Comparison of ENCODE assay signal across 25 mouse cellular contexts in the genomic region with DNA sequence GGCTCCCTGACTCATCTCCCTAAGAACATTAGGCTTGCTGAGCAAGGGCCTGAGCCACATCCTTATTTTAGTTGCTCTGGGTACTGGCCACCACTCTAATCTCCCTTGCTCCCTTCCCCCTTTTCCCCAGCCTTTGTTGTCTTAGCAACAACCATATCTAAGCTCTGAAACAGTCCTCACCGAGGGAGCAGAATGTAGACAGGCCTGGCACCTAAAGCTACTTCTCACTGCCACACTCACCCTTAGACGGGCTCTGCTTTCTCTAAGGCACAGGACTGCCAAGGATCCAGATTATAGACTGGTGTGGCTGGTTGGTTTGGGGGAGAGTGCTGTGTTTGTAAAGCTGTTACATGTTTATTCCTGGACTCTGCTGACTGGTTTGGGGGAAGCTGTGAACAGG.
DNase-seq lines count a peak whose midpoint lies in the region; ATAC-seq and TF ChIP-seq lines count a peak whose summit lies in the region.
"Had no signal": no experiment of that assay in that cellular context is flagged by ENCODE, and none has a peak within 500 bp of the region (broad histone marks: within the 10 kb centered on the region; RNA-seq: fewer than 3 reads in every experiment).

No protein-coding gene starts in this region.

- H3K36me3 ChIP-seq in forebrain, postnatal 0 days (ENCODE audit: insufficient read depth), result no peaks in the 10 kb centered on the region
- no peaks in the 10 kb centered on the region for H3K36me3 ChIP-seq in forebrain, embryonic 13.5 days (ENCODE audit: poor library complexity, severe bottlenecking)
- H3K36me3 ChIP-seq in heart, embryonic 12.5 days, result no peaks in the 10 kb centered on the region
- no peaks in the 10 kb centered on the region for H3K36me3 ChIP-seq in midbrain, embryonic 10.5 days
- no peaks in the 10 kb centered on the region for H3K36me3 ChIP-seq in midbrain, embryonic 11.5 days (ENCODE audit: control insufficient read depth, insufficient read depth, low read length)
- H3K36me3 ChIP-seq: forebrain, embryonic 10.5 days; heart, embryonic 10.5 days had no signal

- H3K4me2 ChIP-seq in forebrain, postnatal 0 days (ENCODE audit: low read depth), result no peak overlapping the region
- H3K4me2 ChIP-seq in forebrain, embryonic 13.5 days, result no peak overlapping the region
- no peak overlapping the region for H3K4me2 ChIP-seq in heart, embryonic 12.5 days
- H3K4me2 ChIP-seq in midbrain, embryonic 11.5 days, result no peak overlapping the region
- H3K4me2 ChIP-seq: hindbrain, embryonic 14.5 days had no signal

- no peak overlapping the region for H3K9ac ChIP-seq in forebrain, postnatal 0 days
- no peak overlapping the region for H3K9ac ChIP-seq in forebrain, embryonic 13.5 days
- no peak overlapping the region for H3K9ac ChIP-seq in heart, embryonic 12.5 days
- no peak overlapping the region; the same call in 1 of the 2 replicates for H3K9ac ChIP-seq in midbrain, embryonic 11.5 days (ENCODE audit: low read length)
- H3K9ac ChIP-seq: hindbrain, embryonic 14.5 days had no signal

- DNase-seq in forebrain, postnatal 0 days, result no peak
- DNase-seq in heart, postnatal 36 days, result no peak
- no peak for DNase-seq in midbrain, embryonic 10.5 days (ENCODE audit: low spot score)
- no peak for DNase-seq in midbrain, embryonic 11.5 days (ENCODE audit: low spot score, missing footprints)
- peak; percentile 12 for DNase-seq in right cerebral cortex, postnatal 14 days
- no peak for DNase-seq in right cerebral cortex, postnatal 4 days
- DNase-seq: adrenal gland, adult 8-10 months; adrenal gland, postnatal 25 days; cerebellum, adult 18-20 months; cerebellum, adult 9-10 months; cerebellum, postnatal 14 days; gastrocnemius, adult 2 months; gastrocnemius, postnatal 14 days; heart, adult 18-20 months; heart, postnatal 10 days had no signal

- H3K9me3 ChIP-seq in forebrain, postnatal 0 days (ENCODE audit: low read length), result no peaks in the 10 kb centered on the region
- no peaks in the 10 kb centered on the region for H3K9me3 ChIP-seq in forebrain, embryonic 13.5 days (replicated peaks)
- no peaks in the 10 kb centered on the region for H3K9me3 ChIP-seq in heart, embryonic 12.5 days (replicated peaks)
- no peaks in the 10 kb centered on the region for H3K9me3 ChIP-seq in midbrain, embryonic 10.5 days (replicated peaks)
- no peaks in the 10 kb centered on the region for H3K9me3 ChIP-seq in midbrain, embryonic 11.5 days (ENCODE audit: control insufficient read depth, low read length)
- H3K9me3 ChIP-seq: forebrain, embryonic 10.5 days; heart, embryonic 10.5 days had no signal

- no peak overlapping the region for H3K4me3 ChIP-seq in forebrain, postnatal 0 days (ENCODE audit: low read depth, low read length)
- no peak overlapping the region for H3K4me3 ChIP-seq in forebrain, embryonic 13.5 days
- H3K4me3 ChIP-seq in heart, embryonic 12.5 days, result no peak overlapping the region
- H3K4me3 ChIP-seq in midbrain, embryonic 10.5 days, result no peak overlapping the region
- no peak overlapping the region for H3K4me3 ChIP-seq in midbrain, embryonic 11.5 days (ENCODE audit: low read depth, low read length)
- H3K4me3 ChIP-seq: forebrain, embryonic 10.5 days; gastrocnemius, adult 2 months; heart, embryonic 10.5 days had no signal

- no peaks in the 10 kb centered on the region for H3K27me3 ChIP-seq in forebrain, postnatal 0 days (ENCODE audit: insufficient read depth, low read length)
- H3K27me3 ChIP-seq in forebrain, embryonic 13.5 days, result no peaks in the 10 kb centered on the region
- H3K27me3 ChIP-seq in heart, embryonic 12.5 days (replicated peaks), result no peaks in the 10 kb centered on the region
- H3K27me3 ChIP-seq in midbrain, embryonic 10.5 days (ENCODE audit: low read depth, poor library complexity, severe bottlenecking), result no peaks in the 10 kb centered on the region
- no peaks in the 10 kb centered on the region for H3K27me3 ChIP-seq in midbrain, embryonic 11.5 days (ENCODE audit: control insufficient read depth, insufficient read depth, low read length)

- peaks cover 10% of the 10 kb centered on the region for H3K4me1 ChIP-seq in forebrain, postnatal 0 days (ENCODE audit: insufficient read depth)
- peaks cover 17% of the 10 kb centered on the region for H3K4me1 ChIP-seq in forebrain, embryonic 13.5 days
- H3K4me1 ChIP-seq in heart, embryonic 12.5 days (replicated peaks), result peaks cover 7% of the 10 kb centered on the region
- peaks cover 38% of the 10 kb centered on the region for H3K4me1 ChIP-seq in midbrain, embryonic 10.5 days
- H3K4me1 ChIP-seq in midbrain, embryonic 11.5 days (ENCODE audit: control insufficient read depth, insufficient read depth, low read length), result peaks cover 21% of the 10 kb centered on the region
- H3K4me1 ChIP-seq: heart, embryonic 10.5 days had no signal

- peak; percentile 66 for ATAC-seq in forebrain, postnatal 0 days
- no peak for ATAC-seq in forebrain, embryonic 13.5 days
- ATAC-seq in heart, embryonic 12.5 days (ENCODE audit: insufficient number of reproducible peaks, low FRiP score), result peak; percentile 55; the same call in 1 of the 2 replicates
- ATAC-seq in midbrain, embryonic 11.5 days (ENCODE audit: low FRiP score), result no peak
- ATAC-seq: activated CD4-positive, CD25-positive, alpha-beta regulatory T cell, adult 4 months; forebrain, embryonic 14.5 days; hindbrain, postnatal 0 days; inflammation-experienced regulatory T-cells, adult 6 months; intestine, embryonic 16.5 days had no signal

- intact Hi-C loops in heart, postnatal 36 days (cut with DNase I), result no loop called here

- 43% methylated on average over 2 of the region's 2 CpGs for WGBS in forebrain, postnatal 0 days
- WGBS in forebrain, embryonic 13.5 days, result 52% methylated on average over 2 of the region's 2 CpGs
- 21% methylated on average over 2 of the region's 2 CpGs for WGBS in heart, embryonic 12.5 days
- 44% methylated on average over 2 of the region's 2 CpGs for WGBS in midbrain, embryonic 10.5 days
- 41% methylated on average over 2 of the region's 2 CpGs for WGBS in midbrain, embryonic 11.5 days

- no peak for TF ChIP-seq CTCF in forebrain, postnatal 0 days (IDR thresholded peaks at IDR 0.05; ENCODE audit: low read depth)

- no peak overlapping the region for H3K27ac ChIP-seq in forebrain, postnatal 0 days (ENCODE audit: low read depth, low read length)
- no peak overlapping the region for H3K27ac ChIP-seq in forebrain, embryonic 13.5 days
- H3K27ac ChIP-seq in heart, embryonic 12.5 days (ENCODE audit: poor library complexity, severe bottlenecking), result no peak overlapping the region
- peak overlapping the region; percentile 50; the same call in 1 of the 2 replicates for H3K27ac ChIP-seq in midbrain, embryonic 10.5 days (replicated peaks)
- no peak overlapping the region for H3K27ac ChIP-seq in midbrain, embryonic 11.5 days (ENCODE audit: low read depth, low read length)
- H3K27ac ChIP-seq: forebrain, embryonic 10.5 days; gastrocnemius, adult 2 months; heart, embryonic 10.5 days; hindbrain, embryonic 14.5 days; hindbrain, postnatal 0 days had no signal

Comparison
In these comparisons a context has a peak if more than half of its experiments do, and no peak if none do; other contexts are left out.
1. ATAC-seq: peak in forebrain, postnatal 0 days (single experiment) and heart, embryonic 12.5 days (single experiment); none in forebrain, embryonic 13.5 days (single experiment) and midbrain, embryonic 11.5 days (single experiment).